Mouse (Mus musculus) megakaryocyte progenitor cell, adult 5-6 weeks (primary cell): ENCODE results near the gene Gm5414. TPM values are rescaled to one million over a fixed set of nuclear protein-coding genes. Genes with fewer than 3 reads are reported as not detected.

Source experiments
- ATAC-seq: replicated peaks from 2 replicates; pipeline ENCODE4 v1.8.0; 2016; ENCODE audit warnings: mild to moderate bottlenecking, moderate TSS enrichment, inconsistent platforms; ENCODE audit not compliant: poor library complexity
- total RNA-seq, 2 experiments: library from RNA; stranded (forward) in 1 of 2; stranded (reverse) in 1 of 2; fragments of 157-497, 149-512 nt in 1 of 2; fragments of 200-1000 nt in 1 of 2; gene quantifications; 2 replicates each; pipeline versions ENCODE4 v1.2.3 to v1.2.4; 2015 to 2017

The Gm5414 gene
- total RNA-seq (2015) (not detected in 2 replicates), total RNA-seq (2017) (not detected in 2 replicates)

GRCm38 (mm10) chr15:101627884-101628283 is at the start of gene Gm5414:
Gene Gm5414 (minus strand): TSS chr15:101628188.
- no peak for ATAC-seq

DNA sequence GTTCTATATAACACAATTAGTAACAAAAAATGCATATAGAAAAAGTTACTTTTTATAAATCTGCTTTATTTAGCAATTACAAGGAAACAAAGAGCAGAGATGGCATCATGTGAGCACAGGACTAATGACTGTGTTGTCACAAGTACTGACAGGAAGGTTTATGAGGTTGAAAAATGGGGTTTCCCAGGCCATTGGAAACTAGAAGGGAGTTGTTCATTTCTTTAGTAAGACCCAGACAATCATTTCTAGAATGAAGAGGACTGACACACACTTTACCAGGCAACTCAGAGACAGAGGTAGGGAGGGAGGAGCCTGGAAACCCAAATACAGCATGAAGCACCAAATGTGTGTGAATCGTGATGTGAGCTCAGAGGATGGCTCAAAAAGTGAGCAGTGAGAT is 48.0 kb upstream of the Gm5414 start:
- no peak for ATAC-seq

- no peak for ATAC-seq
Measured at GRCm38 (mm10) chr15:101652736-101653265, 24.8 kb upstream of the Gm5414 start.

GRCm38 (mm10) chr15:101647280-101647679 is 19.3 kb upstream of the Gm5414 start, which contains the start of gene Gm5478:
Gene Gm5478 (minus strand): TSS chr15:101647380.
- ATAC-seq: no peak

DNA sequence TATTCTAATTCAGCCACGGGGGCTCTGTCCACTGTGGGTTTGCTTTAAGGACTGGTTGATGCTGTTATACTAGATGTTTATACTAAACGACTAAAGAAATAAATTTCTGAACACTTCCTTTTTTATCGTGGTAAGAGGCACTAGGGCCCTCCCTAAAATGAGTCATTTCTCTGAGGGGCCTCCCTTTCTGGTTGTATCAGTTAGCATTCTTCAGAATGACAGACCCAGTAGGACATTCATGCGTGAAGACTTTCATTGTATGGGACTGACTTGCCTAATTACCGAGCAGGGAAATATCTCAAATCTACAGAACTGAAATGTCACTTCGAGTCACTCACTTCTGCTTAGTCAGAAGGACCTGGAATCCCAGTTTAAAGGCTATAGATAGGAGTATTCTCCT is 28.9 kb downstream of the Gm5414 start:
- ATAC-seq: no peak

DNA sequence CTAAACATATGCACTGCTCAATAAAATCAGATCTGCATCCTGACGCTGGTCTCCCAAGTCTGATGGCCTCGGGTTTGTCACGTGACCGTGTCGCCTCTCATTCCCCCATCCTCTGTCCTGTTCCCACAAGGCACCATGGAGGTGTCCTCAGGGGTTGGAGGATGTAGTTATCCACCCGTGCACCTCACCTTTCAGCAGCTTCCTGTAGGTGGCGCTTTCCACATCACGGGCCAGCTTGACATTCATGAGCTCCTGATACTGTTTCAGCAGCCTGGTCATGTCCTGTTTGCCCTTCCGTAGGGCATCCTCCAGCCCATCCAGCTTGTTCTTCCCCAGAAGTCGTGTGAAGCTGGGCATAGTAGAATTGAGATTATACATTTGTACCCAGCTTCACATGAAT is 39.8 kb downstream of the Gm5414 start:
- ATAC-seq: no peak

- ATAC-seq: no peak
Measured at GRCm38 (mm10) chr15:101584456-101584855, 43.5 kb downstream of the Gm5414 start.

- no peak for ATAC-seq
Measured at GRCm38 (mm10) chr15:101583211-101583965, 44.6 kb downstream of the Gm5414 start.

DNA sequence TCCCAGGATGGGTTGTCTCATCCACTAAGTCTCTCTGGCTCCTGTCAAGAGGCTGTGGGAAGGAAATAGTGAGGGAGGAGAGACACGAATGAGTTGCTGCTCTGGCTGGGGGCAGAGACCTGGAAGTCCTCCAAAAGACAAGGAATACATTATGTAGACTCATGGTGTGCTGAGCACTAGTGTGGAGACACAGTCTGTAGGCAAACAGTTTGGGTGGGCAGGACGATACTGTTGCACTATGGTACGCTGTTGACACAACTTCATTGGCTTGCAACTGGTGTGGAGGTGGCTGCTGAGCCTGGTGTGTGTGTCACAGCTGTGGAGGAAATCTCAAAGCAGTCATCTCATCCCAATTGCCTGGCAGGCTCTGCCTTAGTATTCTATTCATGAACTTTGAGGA is 46.3 kb downstream of the Gm5414 start:
- ATAC-seq: no peak

DNA sequence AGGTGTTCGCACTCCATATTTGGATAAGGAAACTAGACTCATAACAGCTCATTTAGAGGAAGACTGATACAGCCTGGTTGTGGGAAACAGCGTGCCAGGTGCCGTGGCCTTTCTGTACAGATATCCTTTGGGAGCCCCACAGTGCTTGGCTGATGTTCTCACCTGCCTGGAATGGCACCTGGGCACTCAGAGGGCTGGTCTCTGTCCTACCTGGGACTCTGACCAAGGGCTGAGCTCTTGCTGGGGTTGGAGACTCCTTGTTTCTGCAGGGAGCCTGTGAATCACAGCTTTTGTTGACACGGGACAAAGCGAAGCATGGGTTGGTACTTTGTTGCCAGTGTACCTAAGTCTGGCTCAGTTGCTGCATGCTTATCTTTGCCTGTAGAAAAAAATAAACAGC is 52.5 kb downstream of the Gm5414 start:
- ATAC-seq: no peak

Other genes starting within 250 kb of the Gm5414 start
- 1.1 TPM in 1 of 2 replicates, not detected in the other for gene Krt7, start 217.1 kb downstream of the Gm5414 start, total RNA-seq (2015)
- gene Krt7, start 217.1 kb downstream of the Gm5414 start, total RNA-seq (2017): not detected in 2 replicates
- 0.12 TPM in 1 of 2 replicates, not detected in the other for gene Krt87, start 189.4 kb downstream of the Gm5414 start, total RNA-seq (2015)
- gene Krt87, start 189.4 kb downstream of the Gm5414 start, total RNA-seq (2017): not detected in 2 replicates
- not detected in 2 replicates for gene Krt88, start 180.4 kb downstream of the Gm5414 start, total RNA-seq (2015)
- gene Krt88, start 180.4 kb downstream of the Gm5414 start, total RNA-seq (2017): not detected in 2 replicates
- 0.29 TPM in 1 of 2 replicates, not detected in the other for gene Krt81, start 164.4 kb downstream of the Gm5414 start, total RNA-seq (2015)
- not detected in 2 replicates for gene Krt81, start 164.4 kb downstream of the Gm5414 start, total RNA-seq (2017)
- gene Krt86, start 154.7 kb downstream of the Gm5414 start, total RNA-seq (2015): not detected in 2 replicates
- not detected in 2 replicates for gene Krt86, start 154.7 kb downstream of the Gm5414 start, total RNA-seq (2017)
- not detected in 2 replicates for gene Krt83, start 136.7 kb downstream of the Gm5414 start, total RNA-seq (2015)
- gene Krt83, start 136.7 kb downstream of the Gm5414 start, total RNA-seq (2017): 0.37 and 1.1 TPM in 2 replicates
- gene Gm49425, start 110.9 kb downstream of the Gm5414 start, total RNA-seq (2015): 0.64 TPM in 1 of 2 replicates, not detected in the other
- gene Gm49425, start 110.9 kb downstream of the Gm5414 start, total RNA-seq (2017): not detected in 2 replicates
- gene Krt84, start 95.4 kb downstream of the Gm5414 start, total RNA-seq (2015): not detected in 2 replicates
- not detected in 2 replicates for gene Krt84, start 95.4 kb downstream of the Gm5414 start, total RNA-seq (2017)
- gene Krt82, start 77.5 kb downstream of the Gm5414 start, total RNA-seq (2015): not detected in 2 replicates
- not detected in 2 replicates for gene Krt82, start 77.5 kb downstream of the Gm5414 start, total RNA-seq (2017)
- gene Krt90, start 65.2 kb downstream of the Gm5414 start, total RNA-seq (2015): not detected in 2 replicates
- not detected in 2 replicates for gene Krt90, start 65.2 kb downstream of the Gm5414 start, total RNA-seq (2017)
- gene Krt75, start 54.3 kb downstream of the Gm5414 start, total RNA-seq (2015): not detected in 2 replicates
- not detected in 2 replicates for gene Krt75, start 54.3 kb downstream of the Gm5414 start, total RNA-seq (2017)
- gene Gm5478, start 19.2 kb upstream of the Gm5414 start, total RNA-seq (2015): not detected in 2 replicates
- not detected in 2 replicates for gene Gm5478, start 19.2 kb upstream of the Gm5414 start, total RNA-seq (2017)
- gene Krt6b, start 52.1 kb upstream of the Gm5414 start, total RNA-seq (2015): not detected in 2 replicates
- gene Krt6b, start 52.1 kb upstream of the Gm5414 start, total RNA-seq (2017): not detected in 2 replicates
- gene Krt6a, start 66.1 kb upstream of the Gm5414 start, total RNA-seq (2015): not detected in 2 replicates
- gene Krt6a, start 66.1 kb upstream of the Gm5414 start, total RNA-seq (2017): not detected in 2 replicates
- not detected in 2 replicates for gene Krt5, start 84.7 kb upstream of the Gm5414 start, total RNA-seq (2015)
- gene Krt5, start 84.7 kb upstream of the Gm5414 start, total RNA-seq (2017): not detected in 2 replicates
- gene Krt71, start 114.9 kb upstream of the Gm5414 start, total RNA-seq (2015): not detected in 2 replicates
- gene Krt71, start 114.9 kb upstream of the Gm5414 start, total RNA-seq (2017): not detected in 2 replicates
- not detected in 2 replicates for gene Krt72, start 158.3 kb upstream of the Gm5414 start, total RNA-seq (2015)
- gene Krt72, start 158.3 kb upstream of the Gm5414 start, total RNA-seq (2017): not detected in 2 replicates
- not detected in 2 replicates for gene Krt73, start 174.2 kb upstream of the Gm5414 start, total RNA-seq (2015)
- not detected in 2 replicates for gene Krt73, start 174.2 kb upstream of the Gm5414 start, total RNA-seq (2017)
- gene Krt2, start 190.0 kb upstream of the Gm5414 start, total RNA-seq (2015): not detected in 2 replicates
- gene Krt2, start 190.0 kb upstream of the Gm5414 start, total RNA-seq (2017): not detected in 2 replicates
- not detected in 2 replicates for gene Krt1, start 222.6 kb upstream of the Gm5414 start, total RNA-seq (2015)
- gene Krt1, start 222.6 kb upstream of the Gm5414 start, total RNA-seq (2017): not detected in 2 replicates
- gene Krt77, start 241.5 kb upstream of the Gm5414 start, total RNA-seq (2015): not detected in 2 replicates
- gene Krt77, start 241.5 kb upstream of the Gm5414 start, total RNA-seq (2017): not detected in 2 replicates